Mouse (Mus musculus): ENCODE results near the gene Echs1. TPM values are rescaled to one million over a fixed set of nuclear protein-coding genes. Genes with fewer than 3 reads are reported as not detected.

Gene Echs1
- 136 and 142 TPM in 2 replicates for polyA plus RNA-seq (2016; fragmentation: Nextera tagmentation; extraction: Ambion mirVana)

DNA sequence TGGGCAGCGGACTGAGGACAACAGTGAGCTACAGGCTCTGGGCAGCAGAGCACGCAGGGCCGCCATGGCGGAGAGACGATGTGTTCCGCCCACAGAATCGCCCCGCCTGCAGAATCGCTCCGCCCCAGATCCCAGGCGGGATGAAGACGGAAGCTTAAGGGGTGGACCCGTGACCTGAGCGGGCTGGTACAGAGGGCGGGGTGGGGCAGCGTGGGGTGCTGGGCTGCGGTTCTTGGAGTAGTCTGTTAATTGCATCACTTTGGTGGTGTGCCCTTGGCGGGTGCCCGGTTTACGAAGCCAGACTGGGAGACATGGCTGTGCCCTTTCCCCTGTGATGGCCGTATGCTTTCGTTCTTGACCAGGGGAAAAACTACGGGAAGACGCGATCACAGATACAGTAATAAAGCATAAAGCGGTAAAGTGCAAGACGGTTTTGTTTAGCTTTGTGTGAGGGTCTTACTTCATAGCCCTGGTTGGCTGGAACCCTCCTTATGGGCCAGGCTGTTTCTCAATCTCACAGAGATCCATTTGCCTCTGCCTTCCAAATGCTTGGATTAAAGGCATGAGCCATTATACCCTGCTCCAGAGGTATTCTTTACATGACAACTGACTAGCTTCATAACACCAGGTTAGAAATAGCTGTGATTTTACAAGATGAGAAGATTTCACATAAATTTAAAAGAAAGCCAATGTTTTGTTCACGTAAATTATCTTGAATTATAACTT is at the start of gene Echs1:
Echs1 (minus strand) TSS at position 148 of the 726 bp plus-strand sequence.
- ATAC-seq (ENCODE audit: low FRiP score, low read depth): peak; percentile 95
- Histone ChIP-seq H3K4me2 (replicated peaks) (peak within 1 kb of the TSS; percentile 90), H3K27ac (replicated peaks) (peak within 1 kb of the TSS; percentile 64), H3K4me3 (peak within 1 kb of the TSS; percentile 66), H3K27me3 (no peaks in the 10 kb centered on the region), H3K4me1 (peaks cover 6% of the 10 kb centered on the region), H3K9me3 (no peaks in the 10 kb centered on the region), H3K9ac (replicated peaks) (peak within 1 kb of the TSS; percentile 80), H3K36me3 (peaks cover 14% of the 10 kb centered on the region)
- 4% methylated on average over 28 of the region's 28 CpGs for WGBS

DNA sequence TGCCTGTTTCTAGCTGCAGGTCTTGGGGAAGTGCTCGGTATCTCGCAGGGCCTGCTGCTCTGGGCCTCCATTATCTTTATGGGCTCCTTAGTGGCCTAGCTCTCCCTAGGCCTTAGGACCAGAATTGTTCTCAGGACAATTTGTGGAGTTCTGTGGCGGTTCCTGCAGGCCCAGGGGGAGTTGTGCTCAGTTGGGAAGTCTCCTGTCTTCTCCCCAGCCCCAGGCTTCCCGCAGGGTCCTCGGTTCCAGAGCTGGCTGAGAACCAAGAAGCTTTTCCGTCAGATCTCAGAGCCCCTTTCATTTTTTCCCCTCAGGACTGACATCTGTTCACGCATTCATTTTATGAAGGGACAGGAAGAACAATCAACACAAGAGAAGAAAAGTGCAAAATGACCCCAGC is 48.4 kb upstream of the Echs1 start, which contains the start of gene Olfr522:
Olfr522 (minus strand) TSS at position 101 of the 400 bp plus-strand sequence.
- Histone ChIP-seq H3K4me2 (replicated peaks) (no peak within 1 kb of the TSS), H3K9ac (replicated peaks) (no peak within 1 kb of the TSS), H3K9me3 (no peaks in the 10 kb centered on the region), H3K27ac (replicated peaks) (no peak within 1 kb of the TSS), H3K4me3 (no peak within 1 kb of the TSS), H3K4me1 (no peaks in the 10 kb centered on the region), H3K27me3 (no peaks in the 10 kb centered on the region), H3K36me3 (no peaks in the 10 kb centered on the region)
- WGBS: 73% methylated on average over 7 of the region's 7 CpGs
- ATAC-seq (ENCODE audit: low FRiP score, low read depth): no peak

DNA sequence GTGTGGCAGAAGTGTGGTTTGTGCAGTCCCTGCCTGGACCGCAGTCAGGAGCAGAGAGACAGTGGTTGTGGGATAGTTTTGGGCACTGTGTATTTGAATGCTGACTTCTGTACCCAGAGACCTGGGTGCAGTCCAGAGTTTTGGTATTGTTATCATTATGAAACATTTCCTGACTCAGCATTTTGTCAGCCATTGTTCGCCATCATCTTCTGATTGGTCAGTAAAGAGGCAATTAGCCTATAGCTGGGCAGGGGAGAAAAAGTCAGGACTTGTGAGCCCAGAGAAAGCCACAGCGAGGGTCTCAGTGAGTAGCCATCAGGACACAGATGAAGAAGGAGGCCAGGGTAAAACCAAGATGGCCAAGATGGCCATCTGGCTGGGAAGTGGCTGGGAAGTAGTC is 44.1 kb upstream of the Echs1 start:
- no peak overlapping the region for H3K4me2 ChIP-seq (replicated peaks)
- H3K27me3 ChIP-seq: peaks cover 22% of the 10 kb centered on the region
- no peak overlapping the region for H3K27ac ChIP-seq (replicated peaks)
- H3K4me1 ChIP-seq: no peaks in the 10 kb centered on the region
- H3K36me3 ChIP-seq: no peaks in the 10 kb centered on the region
- no peak for ATAC-seq (ENCODE audit: low FRiP score, low read depth)
- WGBS: 78% methylated on average over 3 of the region's 3 CpGs
- no peak overlapping the region for H3K9ac ChIP-seq (replicated peaks)
- no peak overlapping the region for H3K4me3 ChIP-seq
- no peaks in the 10 kb centered on the region for H3K9me3 ChIP-seq

DNA sequence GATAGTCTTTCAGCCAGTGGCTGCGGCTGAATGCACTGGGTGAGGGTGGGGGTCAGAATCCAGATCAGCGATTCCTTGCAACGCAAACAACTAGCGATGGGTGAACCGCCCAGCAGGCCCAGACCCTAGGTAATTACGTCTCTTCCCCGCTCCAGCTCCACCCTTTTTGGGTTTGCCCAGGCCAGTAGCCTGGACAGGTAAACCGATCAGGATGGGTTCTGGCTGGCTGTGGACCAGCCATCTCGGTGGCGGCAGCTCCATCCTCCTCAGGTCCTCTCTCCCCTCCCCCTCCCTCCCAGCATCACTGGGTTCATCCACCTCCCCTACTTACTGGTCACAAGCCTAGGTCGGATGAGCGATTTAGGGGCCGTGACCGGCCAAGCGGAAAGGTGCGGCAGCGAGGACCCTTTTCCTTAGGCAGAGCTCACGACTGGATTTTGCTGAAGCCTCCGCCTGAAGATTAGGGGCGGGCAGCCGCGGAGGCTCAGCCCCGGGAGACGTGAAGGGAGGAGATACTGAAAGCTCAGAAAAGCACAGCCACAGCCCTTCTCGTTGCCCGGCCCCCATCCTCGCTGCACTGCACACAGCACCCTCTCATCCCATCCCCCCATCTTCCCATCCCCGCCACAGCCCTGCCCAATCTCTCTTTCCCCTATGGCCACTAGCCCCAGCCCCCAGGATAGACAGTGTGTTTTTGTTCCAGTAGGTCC is 38.1 kb upstream of the Echs1 start, which contains the start of gene Sprn:
Sprn (minus strand) TSS at position 660 of the 710 bp plus-strand sequence.
- Histone ChIP-seq H3K4me3 (peak within 1 kb of the TSS; percentile 39), H3K27ac (replicated peaks) (0 out of 2 replicates have a peak within 1 kb of the TSS, but pooled peaks have one; percentile 7), H3K27me3 (peaks cover 51% of the 10 kb centered on the region), H3K36me3 (peaks cover 7% of the 10 kb centered on the region; the same call in 1 of the 2 replicates), H3K9ac (replicated peaks) (peak within 1 kb of the TSS; percentile 53), H3K9me3 (no peaks in the 10 kb centered on the region), H3K4me2 (replicated peaks) (peak within 1 kb of the TSS; percentile 59), H3K4me1 (peaks cover 19% of the 10 kb centered on the region)
- ATAC-seq (ENCODE audit: low FRiP score, low read depth): peak; percentile 68; the same call in 1 of the 2 replicates
- under 1% methylated on average over 27 of the region's 28 CpGs for WGBS

DNA sequence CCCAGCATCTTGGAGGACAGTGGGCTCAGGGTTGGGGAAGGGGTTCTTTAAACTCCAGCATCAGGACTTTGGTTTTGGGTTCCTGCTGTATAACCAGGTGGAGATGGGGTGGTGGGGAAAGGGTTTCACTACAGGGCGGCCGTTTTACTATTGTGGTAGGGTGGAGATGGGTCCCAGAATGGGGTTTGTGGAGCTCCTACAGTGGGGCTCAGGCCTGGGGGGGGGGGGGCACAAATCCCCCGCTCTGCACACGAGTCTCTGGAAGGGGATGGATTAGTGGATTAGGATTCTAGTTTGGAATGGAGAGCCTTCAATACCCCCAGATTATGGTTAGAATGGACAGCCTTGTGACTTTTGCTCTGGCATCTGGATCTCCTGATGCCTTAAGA is 37.5 kb upstream of the Echs1 start:
- H3K4me3 ChIP-seq: peak overlapping the region; percentile 39
- H3K36me3 ChIP-seq: peaks cover 7% of the 10 kb centered on the region; the same call in 1 of the 2 replicates
- peaks cover 19% of the 10 kb centered on the region for H3K4me1 ChIP-seq
- H3K9me3 ChIP-seq: no peaks in the 10 kb centered on the region
- H3K27me3 ChIP-seq: peaks cover 50% of the 10 kb centered on the region
- H3K4me2 ChIP-seq (replicated peaks): peak overlapping the region; percentile 59
- peak overlapping the region; percentile 53 for H3K9ac ChIP-seq (replicated peaks)
- no peak; the same call in 1 of the 2 replicates for ATAC-seq (ENCODE audit: low FRiP score, low read depth)
- 10% methylated on average over 4 of the region's 4 CpGs for WGBS
- no peak overlapping the region for H3K27ac ChIP-seq (replicated peaks)

DNA sequence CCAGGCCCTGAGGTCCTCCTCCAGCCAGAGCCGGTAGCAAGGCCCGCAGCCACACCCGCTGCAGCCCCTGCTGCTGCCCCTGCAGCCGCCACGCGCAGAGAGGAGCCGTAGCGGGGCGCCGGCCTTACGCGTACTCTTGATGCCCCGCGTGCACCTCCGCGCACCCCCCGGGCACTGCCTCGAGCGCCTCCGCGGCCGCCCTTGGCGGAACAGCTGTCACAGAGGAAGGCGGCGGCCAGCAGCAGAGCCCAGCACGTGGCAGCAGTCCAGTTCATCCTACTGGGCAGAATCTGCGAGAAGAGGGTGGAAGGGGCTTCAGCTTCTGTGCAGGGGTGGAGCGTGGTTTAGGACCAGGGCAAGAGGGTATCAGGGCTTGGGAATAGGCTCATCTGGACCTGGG is 37.1 kb upstream of the Echs1 start:
- H3K36me3 ChIP-seq: peaks cover 7% of the 10 kb centered on the region; the same call in 1 of the 2 replicates
- no peak overlapping the region for H3K27ac ChIP-seq (replicated peaks)
- WGBS: 2% methylated on average over 28 of the region's 28 CpGs
- H3K9me3 ChIP-seq: no peaks in the 10 kb centered on the region
- peak; percentile 67 for ATAC-seq (ENCODE audit: low FRiP score, low read depth)
- H3K9ac ChIP-seq (replicated peaks): peak overlapping the region; percentile 52
- H3K4me1 ChIP-seq: peaks cover 19% of the 10 kb centered on the region
- H3K27me3 ChIP-seq: peaks cover 46% of the 10 kb centered on the region
- H3K4me3 ChIP-seq: peak overlapping the region; percentile 39
- H3K4me2 ChIP-seq (replicated peaks): peak overlapping the region; percentile 59

DNA sequence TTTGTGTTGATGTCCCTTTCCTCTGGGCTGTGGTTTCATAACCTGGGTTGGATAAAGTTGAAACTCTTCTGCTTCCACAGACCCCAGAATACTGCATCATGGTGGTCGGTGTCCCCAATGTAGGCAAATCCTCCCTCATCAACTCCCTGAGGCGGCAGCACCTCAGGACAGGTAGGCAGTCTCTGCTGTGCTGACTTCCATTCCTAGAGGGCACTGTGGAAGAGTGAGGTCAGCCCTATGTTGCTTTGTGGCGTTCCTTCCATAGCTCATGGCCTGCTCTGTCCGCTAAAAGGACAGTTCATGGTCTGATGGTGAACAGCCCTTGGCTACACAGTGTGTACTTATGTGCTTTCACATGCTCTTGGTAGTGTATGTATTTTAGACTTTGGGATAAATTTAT is 28.3 kb upstream of the Echs1 start:
- H3K4me1 ChIP-seq: no peaks in the 10 kb centered on the region
- 0 out of 2 replicates have a peak, but pooled peaks cover 8% of the 10 kb centered on the region for H3K36me3 ChIP-seq
- peaks cover 9% of the 10 kb centered on the region; the same call in 1 of the 2 replicates for H3K27me3 ChIP-seq
- no peak overlapping the region for H3K27ac ChIP-seq (replicated peaks)
- no peak overlapping the region for H3K4me3 ChIP-seq
- no peaks in the 10 kb centered on the region for H3K9me3 ChIP-seq
- no peak overlapping the region for H3K4me2 ChIP-seq (replicated peaks)
- no peak for ATAC-seq (ENCODE audit: low FRiP score, low read depth)
- 87% methylated on average over 4 of the region's 4 CpGs for WGBS
- H3K9ac ChIP-seq (replicated peaks): no peak overlapping the region

DNA sequence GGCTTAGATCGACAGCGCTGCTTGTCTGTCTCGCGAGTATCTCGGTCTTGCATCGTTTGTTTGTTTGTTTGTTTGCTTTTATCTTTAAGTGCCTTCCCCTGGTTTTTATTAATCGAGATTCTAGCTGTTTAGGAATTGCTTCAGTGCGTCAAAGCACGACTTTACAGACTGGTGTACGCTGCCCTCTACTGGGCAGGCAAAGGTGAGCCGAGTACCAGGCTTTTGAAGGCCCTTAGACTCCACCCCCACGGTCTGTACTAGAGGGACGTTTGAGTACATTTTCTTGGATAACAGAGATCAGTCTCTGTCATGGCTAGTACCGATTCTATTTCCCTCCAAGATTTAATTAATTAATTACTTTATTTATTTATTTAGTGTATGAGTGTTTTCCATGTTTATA is 25.1 kb upstream of the Echs1 start:
- H3K27me3 ChIP-seq: peaks cover 11% of the 10 kb centered on the region; the same call in 1 of the 2 replicates
- no peaks in the 10 kb centered on the region for H3K36me3 ChIP-seq
- no peak overlapping the region for H3K4me2 ChIP-seq (replicated peaks)
- peaks cover 7% of the 10 kb centered on the region for H3K4me1 ChIP-seq
- no peak overlapping the region for H3K9ac ChIP-seq (replicated peaks)
- no peaks in the 10 kb centered on the region for H3K9me3 ChIP-seq
- no peak overlapping the region for H3K4me3 ChIP-seq
- no peak for ATAC-seq (ENCODE audit: low FRiP score, low read depth)
- WGBS: 7% methylated on average over 14 of the region's 14 CpGs
- no peak overlapping the region for H3K27ac ChIP-seq (replicated peaks)

DNA sequence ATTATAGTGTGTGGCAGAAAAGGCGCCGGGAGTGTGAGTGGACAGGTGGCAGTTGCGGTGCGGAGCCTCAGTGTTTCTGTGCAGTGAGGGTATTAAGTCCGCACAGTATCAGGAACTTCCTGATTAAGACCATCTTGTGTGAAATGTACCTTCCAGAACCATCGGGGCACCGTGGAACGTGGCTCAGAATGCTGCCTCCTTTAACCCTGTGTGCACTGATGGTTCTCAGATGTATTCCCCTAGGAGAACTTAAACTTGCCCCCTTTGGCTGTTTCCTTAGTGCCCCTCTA is 21.7 kb upstream of the Echs1 start:
- Histone ChIP-seq H3K27me3 (peaks cover 11% of the 10 kb centered on the region; the same call in 1 of the 2 replicates), H3K36me3 (no peaks in the 10 kb centered on the region), H3K27ac (replicated peaks) (peak overlapping the region; percentile 68; the same call in 1 of the 2 replicates), H3K4me1 (peaks cover 7% of the 10 kb centered on the region), H3K9ac (replicated peaks) (peak overlapping the region; percentile 80), H3K4me3 (peak overlapping the region; percentile 85), H3K4me2 (replicated peaks) (peak overlapping the region; percentile 93), H3K9me3 (no peaks in the 10 kb centered on the region)
- 0% methylated on average over 8 of the region's 8 CpGs for WGBS
- no peak for ATAC-seq (ENCODE audit: low FRiP score, low read depth)

DNA sequence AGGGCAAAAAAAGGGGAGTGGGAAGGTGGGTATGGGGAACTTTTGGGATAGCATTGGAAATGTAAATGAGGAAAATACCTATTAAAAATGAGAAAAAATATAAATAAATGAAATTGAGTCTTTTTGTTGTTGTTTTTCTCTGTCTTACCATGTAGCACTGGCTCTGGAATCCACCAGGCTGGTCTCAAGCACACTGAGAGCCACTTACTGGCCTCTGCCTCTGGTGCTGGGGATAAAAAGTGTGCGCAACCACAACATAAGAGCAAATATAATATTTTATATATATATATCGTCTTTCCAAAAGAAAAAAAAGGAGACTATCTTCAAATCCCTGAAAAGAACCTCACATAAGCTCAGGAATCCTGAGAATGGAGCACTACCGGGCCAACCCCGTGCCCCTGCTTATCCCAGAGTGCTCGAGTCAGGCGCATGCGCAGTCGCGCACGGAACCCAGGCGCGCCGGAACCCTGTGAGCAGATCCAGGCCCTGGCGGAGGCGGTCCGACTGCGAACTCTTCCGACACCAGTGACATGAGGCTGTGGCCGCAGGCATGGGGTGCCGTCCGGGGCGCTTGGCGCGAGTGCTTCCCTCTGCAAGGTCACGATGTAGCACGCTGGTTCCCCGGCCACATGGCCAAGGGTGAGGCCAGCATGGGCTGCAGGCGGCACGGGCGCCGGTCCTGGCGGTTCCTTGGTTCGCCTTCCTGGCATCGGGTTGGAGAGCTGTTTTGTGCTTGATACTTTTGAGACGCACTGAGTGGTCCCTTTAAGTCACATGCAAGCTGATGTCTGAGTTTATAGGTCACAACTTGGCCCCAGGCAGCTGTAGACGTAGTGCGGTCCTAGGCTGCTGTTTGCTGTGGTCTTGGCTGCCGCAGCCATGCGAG is 21.1 kb upstream of the Echs1 start, which contains the start of gene Mtg1:
Mtg1 (plus strand) TSS at position 430 of the 886 bp plus-strand sequence.
- 1% methylated on average over 39 of the region's 39 CpGs for WGBS
- Histone ChIP-seq H3K27me3 (peaks cover 11% of the 10 kb centered on the region; the same call in 1 of the 2 replicates), H3K4me2 (replicated peaks) (peak within 1 kb of the TSS; percentile 93), H3K4me1 (peaks cover 7% of the 10 kb centered on the region), H3K9me3 (no peaks in the 10 kb centered on the region), H3K4me3 (peak within 1 kb of the TSS; percentile 85), H3K9ac (replicated peaks) (peak within 1 kb of the TSS; percentile 80), H3K36me3 (no peaks in the 10 kb centered on the region), H3K27ac (replicated peaks) (peak within 1 kb of the TSS; percentile 68; the same call in 1 of the 2 replicates)
- peak; percentile 97 for ATAC-seq (ENCODE audit: low FRiP score, low read depth)

DNA sequence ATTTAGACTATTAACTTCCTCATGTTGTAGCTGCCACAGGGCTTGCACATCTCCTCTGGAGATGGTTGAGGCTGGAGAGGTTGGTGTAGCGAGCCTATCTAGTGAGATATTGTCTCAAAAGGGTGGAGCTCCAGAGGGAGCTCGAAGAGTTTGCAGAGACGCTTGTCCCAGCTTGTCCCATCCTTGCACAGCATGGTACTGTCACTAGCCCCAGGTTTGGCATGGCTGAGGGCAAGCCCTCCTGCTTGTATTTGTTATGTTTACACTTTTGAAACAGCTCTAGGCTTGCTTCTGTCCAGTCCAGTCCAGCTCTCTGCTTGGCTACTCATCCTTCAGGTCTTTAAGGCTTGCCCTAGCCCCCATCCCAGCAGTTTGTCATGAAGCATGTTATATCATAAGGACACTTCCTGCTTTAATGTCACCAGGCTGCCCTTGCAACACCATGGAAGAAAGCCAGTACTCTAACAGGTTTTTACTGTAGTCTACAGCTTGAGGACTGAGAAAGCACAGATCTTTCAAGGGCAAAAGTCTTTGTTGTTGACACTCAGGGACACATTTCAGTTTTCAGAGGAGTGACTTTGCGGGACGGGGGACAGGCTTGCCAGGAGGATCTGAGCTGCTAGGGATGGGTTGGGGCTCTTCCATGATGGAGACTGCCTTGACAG is 19.0 kb upstream of the Echs1 start:
- H3K27ac ChIP-seq (replicated peaks): no peak overlapping the region
- 87% methylated on average over 5 of the region's 5 CpGs for WGBS
- peaks cover 7% of the 10 kb centered on the region for H3K4me1 ChIP-seq
- H3K36me3 ChIP-seq: peaks cover 4% of the 10 kb centered on the region; the same call in 1 of the 2 replicates
- H3K4me3 ChIP-seq: no peak overlapping the region
- H3K27me3 ChIP-seq: peaks cover 6% of the 10 kb centered on the region; the same call in 1 of the 2 replicates
- no peak overlapping the region for H3K4me2 ChIP-seq (replicated peaks)
- H3K9me3 ChIP-seq: no peaks in the 10 kb centered on the region
- ATAC-seq (ENCODE audit: low FRiP score, low read depth): no peak
- H3K9ac ChIP-seq (replicated peaks): no peak overlapping the region

Measured in midbrain, embryonic 12.5 days (tissue).